ENCODE assay signal across 10 mouse cellular contexts in genomic region chr7:110470987-110471386, GRCm38 (mm10).
"Had no signal": no experiment of that assay in that cellular context is flagged by ENCODE, and none has a peak within 500 bp of the region (broad histone marks: within the 10 kb centered on the region; RNA-seq: fewer than 3 reads in every experiment).

No protein-coding gene starts in this region.

- H3K9ac ChIP-seq: intestine, embryonic 15.5 days; liver, embryonic 12.5 days; midbrain, embryonic 13.5 days; stomach, embryonic 15.5 days had no signal

- DNase-seq: kidney, adult 8-10 months; right cerebral cortex, postnatal 14 days; thymus, adult 2 months; thymus, postnatal 25 days had no signal

- H3K27ac ChIP-seq: intestine, embryonic 15.5 days; left cerebral cortex, adult 2 months; limb, embryonic 10.5 days; liver, embryonic 12.5 days; midbrain, embryonic 13.5 days; stomach, embryonic 15.5 days had no signal

- H3K4me3 ChIP-seq: intestine, embryonic 15.5 days; left cerebral cortex, adult 2 months; limb, embryonic 10.5 days; liver, embryonic 12.5 days; midbrain, embryonic 13.5 days; stomach, embryonic 15.5 days had no signal

- H3K9me3 ChIP-seq: intestine, embryonic 15.5 days; limb, embryonic 10.5 days; liver, embryonic 12.5 days; midbrain, embryonic 13.5 days; stomach, embryonic 15.5 days had no signal

- H3K4me2 ChIP-seq: intestine, embryonic 15.5 days; liver, embryonic 12.5 days; midbrain, embryonic 13.5 days; stomach, embryonic 15.5 days had no signal

- H3K36me3 ChIP-seq: intestine, embryonic 15.5 days; limb, embryonic 10.5 days; liver, embryonic 12.5 days; midbrain, embryonic 13.5 days; stomach, embryonic 15.5 days had no signal

- H3K27me3 ChIP-seq: intestine, embryonic 15.5 days; liver, embryonic 12.5 days; midbrain, embryonic 13.5 days; stomach, embryonic 15.5 days had no signal

- ATAC-seq: intestine, embryonic 15.5 days; liver, embryonic 12.5 days; midbrain, embryonic 13.5 days had no signal

- H3K4me1 ChIP-seq: intestine, embryonic 15.5 days; liver, embryonic 12.5 days; midbrain, embryonic 13.5 days; stomach, embryonic 15.5 days had no signal
